In genomic region chr5:63938575-63938974, GRCm38 (mm10) we compare ENCODE assay signal across 13 mouse cellular contexts. TPM values are rescaled to one million over a fixed set of nuclear protein-coding genes. Genes with fewer than 3 reads are reported as not detected.
A peak's percentile ranks its signal among the peaks of the same experiment; 100 is the strongest.
DNase-seq lines count a peak whose midpoint lies in the region; ATAC-seq and TF ChIP-seq lines count a peak whose summit lies in the region.
"Had no signal": no experiment of that assay in that cellular context is flagged by ENCODE, and none has a peak within 500 bp of the region (broad histone marks: within the 10 kb centered on the region; RNA-seq: fewer than 3 reads in every experiment).

No protein-coding gene starts in this region.

- WGBS in midbrain, embryonic 10.5 days, result 85% methylated on average over 4 of the region's 4 CpGs
- 71% methylated on average over 4 of the region's 4 CpGs for WGBS in midbrain, postnatal 0 days
- WGBS in lung, embryonic 16.5 days, result 48% methylated on average over 4 of the region's 4 CpGs
- 11% methylated on average over 4 of the region's 4 CpGs for WGBS in spleen, adult 2 months
- 66% methylated on average over 4 of the region's 4 CpGs for WGBS in hindbrain, postnatal 0 days

- DNase-seq in adrenal gland, adult 2 months, result peak; percentile 51
- DNase-seq in adrenal gland, postnatal 4 days (ENCODE audit: low spot score in 2 of 2), result no peak
- no peak for DNase-seq in midbrain, embryonic 10.5 days (ENCODE audit: low spot score)
- DNase-seq in midbrain, postnatal 0 days (ENCODE audit: low spot score), result no peak
- peak; percentile 65 to 82 for DNase-seq in spleen, adult 2 months (ENCODE audit: low read depth in 1 of 2, low spot score in 2 of 2)
- DNase-seq in hindbrain, postnatal 0 days (ENCODE audit: low spot score), result no peak
- DNase-seq in layer of hippocampus, postnatal 10 days (ENCODE audit: low spot score in 2 of 2), result no peak
- DNase-seq: gastrocnemius, postnatal 14 days; left cerebral cortex, postnatal 4 days had no signal

- ATAC-seq in midbrain, postnatal 0 days (ENCODE audit: low FRiP score), result no peak
- ATAC-seq in lung, embryonic 16.5 days (ENCODE audit: low read depth), result 0 out of 2 replicates have a peak, but pooled peaks have one; percentile 7
- no peak for ATAC-seq in hindbrain, postnatal 0 days
- ATAC-seq: hindbrain, embryonic 16.5 days had no signal

- H3K9me3 ChIP-seq in midbrain, embryonic 10.5 days (replicated peaks), result no peaks in the 10 kb centered on the region
- no peaks in the 10 kb centered on the region for H3K9me3 ChIP-seq in midbrain, postnatal 0 days (ENCODE audit: low read length)
- no peaks in the 10 kb centered on the region for H3K9me3 ChIP-seq in lung, embryonic 16.5 days (ENCODE audit: control insufficient read depth, low read length)
- H3K9me3 ChIP-seq in hindbrain, postnatal 0 days (ENCODE audit: low read length), result no peaks in the 10 kb centered on the region
- H3K9me3 ChIP-seq: embryonic facial prominence, embryonic 15.5 days had no signal

- H3K4me1 ChIP-seq in midbrain, embryonic 10.5 days, result peaks cover 12% of the 10 kb centered on the region
- no peaks in the 10 kb centered on the region for H3K4me1 ChIP-seq in midbrain, postnatal 0 days (ENCODE audit: insufficient read depth, low read length)
- no peaks in the 10 kb centered on the region for H3K4me1 ChIP-seq in lung, embryonic 16.5 days (replicated peaks; ENCODE audit: control insufficient read depth, insufficient read depth, low read length)
- peaks cover 16% of the 10 kb centered on the region for H3K4me1 ChIP-seq in spleen, adult 2 months (ENCODE audit: control insufficient read depth, insufficient read depth, insufficient read length)
- no peaks in the 10 kb centered on the region for H3K4me1 ChIP-seq in hindbrain, postnatal 0 days (ENCODE audit: insufficient read depth, low read length)
- H3K4me1 ChIP-seq: embryonic facial prominence, embryonic 15.5 days had no signal

- H3K27me3 ChIP-seq in midbrain, embryonic 10.5 days (ENCODE audit: low read depth, poor library complexity, severe bottlenecking), result no peaks in the 10 kb centered on the region
- no peaks in the 10 kb centered on the region for H3K27me3 ChIP-seq in midbrain, postnatal 0 days (ENCODE audit: insufficient read depth, low read length)
- H3K27me3 ChIP-seq in lung, embryonic 16.5 days (ENCODE audit: control insufficient read depth, insufficient read depth, low read depth, low read length), result no peaks in the 10 kb centered on the region
- no peaks in the 10 kb centered on the region for H3K27me3 ChIP-seq in spleen, adult 2 months (ENCODE audit: control insufficient read depth, insufficient read depth, low read length)
- H3K27me3 ChIP-seq in hindbrain, postnatal 0 days (ENCODE audit: insufficient read depth, low read length), result no peaks in the 10 kb centered on the region
- H3K27me3 ChIP-seq: embryonic facial prominence, embryonic 15.5 days had no signal

- TF ChIP-seq POLR2A in spleen, adult 2 months (IDR thresholded peaks at IDR 0.05; ENCODE audit: low read depth, low read length), result no peak

- H3K27ac ChIP-seq in midbrain, embryonic 10.5 days (replicated peaks), result peak overlapping the region; percentile 52
- no peak overlapping the region for H3K27ac ChIP-seq in midbrain, postnatal 0 days (ENCODE audit: low read depth, low read length)
- H3K27ac ChIP-seq in lung, embryonic 16.5 days (ENCODE audit: low read length), result no peak overlapping the region
- H3K27ac ChIP-seq in spleen, adult 2 months (ENCODE audit: insufficient read depth, low read length), result no peak overlapping the region
- H3K27ac ChIP-seq in hindbrain, postnatal 0 days, result no peak overlapping the region
- H3K27ac ChIP-seq: embryonic facial prominence, embryonic 15.5 days had no signal

- H3K4me2 ChIP-seq in midbrain, postnatal 0 days (ENCODE audit: low read depth, low read length, poor library complexity, severe bottlenecking), result no peak overlapping the region
- H3K4me2 ChIP-seq in lung, embryonic 16.5 days (ENCODE audit: low read depth, low read length), result no peak overlapping the region
- no peak overlapping the region for H3K4me2 ChIP-seq in hindbrain, postnatal 0 days (ENCODE audit: low read depth, low read length)
- H3K4me2 ChIP-seq: embryonic facial prominence, embryonic 15.5 days had no signal

- TF ChIP-seq CTCF in midbrain, postnatal 0 days (IDR thresholded peaks at IDR 0.05), result no peak
- no peak for TF ChIP-seq CTCF in spleen, adult 2 months (IDR thresholded peaks at IDR 0.05; ENCODE audit: extremely low read depth, insufficient read depth, insufficient read length, insufficient replicate concordance)
- no peak for TF ChIP-seq CTCF in hindbrain, postnatal 0 days (IDR thresholded peaks at IDR 0.05; ENCODE audit: low read depth)

- no peak overlapping the region for H3K9ac ChIP-seq in midbrain, postnatal 0 days (replicated peaks; ENCODE audit: low read length, poor library complexity, severe bottlenecking)
- no peak overlapping the region for H3K9ac ChIP-seq in lung, embryonic 16.5 days (ENCODE audit: low read length)
- H3K9ac ChIP-seq in hindbrain, postnatal 0 days (replicated peaks; ENCODE audit: low read length), result no peak overlapping the region
- H3K9ac ChIP-seq: embryonic facial prominence, embryonic 15.5 days had no signal

- peaks cover 21% of the 10 kb centered on the region for H3K36me3 ChIP-seq in midbrain, embryonic 10.5 days
- H3K36me3 ChIP-seq in midbrain, postnatal 0 days (ENCODE audit: insufficient read depth, low read length), result no peaks in the 10 kb centered on the region
- peaks cover 7% of the 10 kb centered on the region for H3K36me3 ChIP-seq in lung, embryonic 16.5 days (ENCODE audit: control insufficient read depth, insufficient read depth, low read length)
- H3K36me3 ChIP-seq in spleen, adult 2 months (ENCODE audit: control insufficient read depth, insufficient read depth, low read length), result no peaks in the 10 kb centered on the region
- H3K36me3 ChIP-seq in hindbrain, postnatal 0 days (ENCODE audit: insufficient read depth, low read length), result no peaks in the 10 kb centered on the region

- H3K4me3 ChIP-seq in midbrain, embryonic 10.5 days, result no peak overlapping the region
- H3K4me3 ChIP-seq in midbrain, postnatal 0 days (ENCODE audit: low read depth, low read length), result no peak overlapping the region
- no peak overlapping the region for H3K4me3 ChIP-seq in lung, embryonic 16.5 days (ENCODE audit: low read length)
- no peak overlapping the region for H3K4me3 ChIP-seq in spleen, adult 2 months (ENCODE audit: extremely low read depth, insufficient read depth, insufficient read length)
- no peak overlapping the region for H3K4me3 ChIP-seq in hindbrain, postnatal 0 days (ENCODE audit: low read length)
- H3K4me3 ChIP-seq: embryonic facial prominence, embryonic 15.5 days; myocyte had no signal

RNA-seq across cellular contexts. Expression of gene Rell1, which starts 30.1 kb away (rescaled TPM):
- total RNA-seq in adrenal gland, adult 2 months (2021), result 10 to 100 TPM; 53.6 to 69.5 TPM
- 21.7 and 27.0 TPM in 2 replicates for polyA plus RNA-seq in adrenal gland, adult 2 months (2012; rRNA removed)
- total RNA-seq in adrenal gland, postnatal 4 days (2021), result 10 to 100 TPM; 36.7 to 39.9 TPM
- 11.8 and 12.5 TPM in 2 replicates for polyA plus RNA-seq in midbrain, embryonic 10.5 days (2016; fragmentation: Nextera tagmentation; extraction: Ambion mirVana)
- total RNA-seq in midbrain, postnatal 0 days (2014; rRNA removed), result 3.1 and 5.2 TPM in 2 replicates
- 7.0 and 7.3 TPM in 2 replicates for polyA plus RNA-seq in midbrain, postnatal 0 days (2015; fragmentation: Nextera tagmentation; extraction: Ambion mirVana)
- polyA plus RNA-seq in lung, embryonic 16.5 days (2015; fragmentation: Nextera tagmentation; extraction: Ambion mirVana), result 26.7 and 27.4 TPM in 2 replicates
- 5.1 and 6.6 TPM in 2 replicates for polyA plus RNA-seq in spleen, adult 2 months (2012; rRNA removed)
- total RNA-seq in hindbrain, postnatal 0 days (2014; rRNA removed), result 2.5 and 4.0 TPM in 2 replicates
- polyA plus RNA-seq in hindbrain, postnatal 0 days (2015; fragmentation: Nextera tagmentation; extraction: Ambion mirVana), result 7.6 and 7.9 TPM in 2 replicates
- total RNA-seq in layer of hippocampus, postnatal 10 days (2021), result 10 to 100 TPM; 15.2 to 16.6 TPM

Comparison
In these comparisons a context has a peak if more than half of its experiments do, and no peak if none do; other contexts are left out.
1. DNase-seq: peak in adrenal gland, adult 2 months (single experiment) and spleen, adult 2 months (2 of 2); none in adrenal gland, postnatal 4 days (0 of 2), midbrain, embryonic 10.5 days (single experiment), midbrain, postnatal 0 days (single experiment), hindbrain, postnatal 0 days (single experiment) and layer of hippocampus, postnatal 10 days (0 of 2).